ENCODE assay signal across 9 mouse cellular contexts in genomic region chr4:43442456-43443361, GRCm38 (mm10). TPM values are rescaled to one million over a fixed set of nuclear protein-coding genes. Genes with fewer than 3 reads are reported as not detected.
DNase-seq lines count a peak whose midpoint lies in the region; ATAC-seq and TF ChIP-seq lines count a peak whose summit lies in the region.
"Had no signal": no experiment of that assay in that cellular context is flagged by ENCODE, and none has a peak within 500 bp of the region (broad histone marks: within the 10 kb centered on the region; RNA-seq: fewer than 3 reads in every experiment).

No protein-coding gene starts in this region.

- peaks cover 10% of the 10 kb centered on the region for H3K27me3 ChIP-seq in CH12.LX (replicated peaks)
- peaks cover 9% of the 10 kb centered on the region for H3K27me3 ChIP-seq in erythroblast, embryonic 14.5 days (ENCODE audit: control insufficient read depth)
- no peaks in the 10 kb centered on the region for H3K27me3 ChIP-seq in thymus, adult 2 months (ENCODE audit: control insufficient read depth, insufficient read depth, low read length)

- peak overlapping the region; percentile 64 to 70 (median 65) for H3K4me3 ChIP-seq in CH12.LX (replicated peaks in 1 of 3; ENCODE audit: low read depth in 2 of 3, low read length in 2 of 3, poor library complexity in 1 of 3)
- peak overlapping the region; percentile 84 for H3K4me3 ChIP-seq in erythroblast, embryonic 14.5 days (replicated peaks)
- H3K4me3 ChIP-seq in lung, adult 2 months (replicated peaks; ENCODE audit: extremely low read depth, low read depth, low read length) = peak overlapping the region; percentile 83
- peak overlapping the region; percentile 57 for H3K4me3 ChIP-seq in thymus, adult 2 months (ENCODE audit: control insufficient read depth, insufficient read depth, low read length)

- WGBS in large intestine, adult 2 months = under 1% methylated on average over 83 of the region's 88 CpGs
- 1% methylated on average over 86 of the region's 88 CpGs for WGBS in lung, adult 2 months
- WGBS in thymus, adult 2 months = 2% methylated on average over 81 of the region's 88 CpGs

- peak overlapping the region; percentile 88 for H3K4me2 ChIP-seq in CH12.LX (ENCODE audit: insufficient read depth, low read depth, poor library complexity, severe bottlenecking)

- H3K27ac ChIP-seq in CH12.LX (ENCODE audit: insufficient read depth, low read depth) = peak overlapping the region; percentile 21; the same call in 1 of the 2 replicates
- peak overlapping the region; percentile 68 for H3K27ac ChIP-seq in thymus, adult 2 months (ENCODE audit: control insufficient read depth, insufficient read depth, low read length)

- TF ChIP-seq CTCF in CH12.LX (conservative IDR thresholded peaks at IDR 0.05 in 1 of 2, IDR thresholded peaks at IDR 0.05 in 1 of 2; ENCODE audit: low read depth in 2 of 2, low read length in 2 of 2) = no peak
- no peak for TF ChIP-seq CTCF in brain, embryonic 14.5 days (IDR thresholded peaks at IDR 0.05; ENCODE audit: borderline replicate concordance, extremely low read depth, insufficient read depth, insufficient read length)
- no peak for TF ChIP-seq CTCF in lung, adult 2 months (IDR thresholded peaks at IDR 0.05; ENCODE audit: insufficient read depth, low read length)
- TF ChIP-seq CTCF in thymus, adult 2 months (IDR thresholded peaks at IDR 0.05; ENCODE audit: borderline replicate concordance, control insufficient read depth, extremely low read depth, insufficient read depth, low read length, poor library complexity) = no peak

- dilution Hi-C loops in CH12.LX (cut with MboI; ENCODE audit: extremely low pct_ligation_motif_present, extremely low pct_unique_long_range_greater_than_20kb, low sequenced_read_pairs) = no loop called here

- no peak for DNase-seq in CH12.LX (ENCODE audit: extremely low read depth)
- peak; percentile 87 for DNase-seq in brain, embryonic 14.5 days (ENCODE audit: low read depth)
- DNase-seq in heart, postnatal 10 days = peak; percentile 77
- peak; percentile 37 for DNase-seq in large intestine, adult 2 months (ENCODE audit: low read depth, low spot score)
- DNase-seq in lung, adult 2 months = peak; percentile 70
- DNase-seq in thymus, adult 2 months = peak; percentile 69

- peak; percentile 2; the same call in 1 of the 2 replicates for ATAC-seq in neutrophil, adult 5-6 weeks (ENCODE audit: extremely low read depth, insufficient number of reproducible peaks, low FRiP score, poor library complexity, severe bottlenecking)

- no peaks in the 10 kb centered on the region for H3K9me3 ChIP-seq in CH12.LX (replicated peaks; ENCODE audit: low read length)
- no peaks in the 10 kb centered on the region for H3K9me3 ChIP-seq in erythroblast, embryonic 14.5 days (ENCODE audit: control insufficient read depth, low read length)

- no peak for TF ChIP-seq EP300 in CH12.LX (IDR thresholded peaks at IDR 0.05; ENCODE audit: low read length)

- H3K9ac ChIP-seq in CH12.LX (ENCODE audit: insufficient read depth, low read depth) = peak overlapping the region; percentile 83

- H3K36me3 ChIP-seq in CH12.LX (replicated peaks in 1 of 2; ENCODE audit: control insufficient read depth in 1 of 2, insufficient read depth in 1 of 2, low read length in 1 of 2) = peaks cover 10 to 33% of the 10 kb centered on the region in 2 experiments
- peaks cover 18% of the 10 kb centered on the region for H3K36me3 ChIP-seq in erythroblast, embryonic 14.5 days (ENCODE audit: control insufficient read depth)
- no peaks in the 10 kb centered on the region for H3K36me3 ChIP-seq in thymus, adult 2 months (ENCODE audit: control insufficient read depth, insufficient read depth, low read length)

- peak; percentile 27; the same call in 1 of the 2 replicates for TF ChIP-seq POLR2A in CH12.LX (IDR thresholded peaks at IDR 0.05; ENCODE audit: low read depth, low read length)
- TF ChIP-seq POLR2A in brain, embryonic 14.5 days (IDR thresholded peaks at IDR 0.05; ENCODE audit: borderline replicate concordance, extremely low read depth, insufficient read depth, insufficient read length, poor library complexity, severe bottlenecking) = peak; percentile 44; the same call in 1 of the 2 replicates
- TF ChIP-seq POLR2A in lung, adult 2 months (IDR thresholded peaks at IDR 0.05; ENCODE audit: borderline replicate concordance, extremely low read depth, low read depth, low read length) = peak; percentile 25; the same call in 1 of the 2 replicates
- TF ChIP-seq POLR2A in thymus, adult 2 months (IDR thresholded peaks at IDR 0.05; ENCODE audit: control insufficient read depth, extremely low read depth, insufficient read depth, low read length, poor library complexity) = peak; percentile 39; the same call in 1 of the 2 replicates

- in situ Hi-C loops in CH12.LX (cut with MboI; ENCODE audit: low pct_ligation_motif_present, low pct_unique_long_range_greater_than_20kb, low sequenced_read_pairs) = loop anchor here (5.0 kb wide), 1 partner anchor 40 kb away; the partner anchor contains the start of gene Sit1

- intact Hi-C loops in heart, postnatal 10 days (cut with DNase I) = loop anchor here (1.0 to 5.0 kb wide), 3 partner anchors 37 to 225 kb away; partner anchors contain the start of genes Creb3, Fam221b, Tln1 and Tmem8b

- H3K4me1 ChIP-seq in CH12.LX (ENCODE audit: control insufficient read depth in 1 of 2, insufficient read depth in 2 of 2) = peaks cover 4 to 10% of the 10 kb centered on the region in 2 experiments; a peak in 3 of 4 replicates
- peaks cover 20% of the 10 kb centered on the region for H3K4me1 ChIP-seq in erythroblast, embryonic 14.5 days (ENCODE audit: control insufficient read depth)
- H3K4me1 ChIP-seq in lung, adult 2 months (ENCODE audit: control insufficient read depth, insufficient read depth, low read length) = no peaks in the 10 kb centered on the region; the same call in 1 of the 2 replicates
- peaks cover 7% of the 10 kb centered on the region; the same call in 1 of the 2 replicates for H3K4me1 ChIP-seq in thymus, adult 2 months (replicated peaks; ENCODE audit: control insufficient read depth, insufficient read depth, low read length)

- no peak for TF ChIP-seq RAD21 in CH12.LX (IDR thresholded peaks at IDR 0.05; ENCODE audit: low read depth, low read length)

- H3K79me2 ChIP-seq in CH12.LX (replicated peaks; ENCODE audit: control insufficient read depth, extremely low read depth, insufficient read depth, poor library complexity, severe bottlenecking) = no peaks in the 10 kb centered on the region

TF ChIP-seq in CH12.LX, 34 proteins besides CTCF, POLR2A, EP300 and RAD21 (continues in another document):
- peak; percentile 34; the same call in 1 of the 2 replicates for TF ChIP-seq BHLHE40 (IDR thresholded peaks at IDR 0.05; ENCODE audit: low read depth, low read length)
- TF ChIP-seq MAFK (IDR thresholded peaks at IDR 0.05; ENCODE audit: insufficient replicate concordance, low read length) = no peak

RNA-seq across cellular contexts. Expression of gene Tesk1, which starts 1.0 kb away (rescaled TPM):
- 4.5 and 5.2 TPM in 2 replicates for total RNA-seq in CH12.LX (2012; rRNA removed)
- 1.7 and 1.9 TPM in 2 replicates for total RNA-seq in CH12.LX (2014; rRNA removed)
- 6.0 and 7.3 TPM in 2 replicates for polyA plus RNA-seq in CH12.LX (2012; ENCODE audit: insufficient read length, low read depth)
- polyA plus RNA-seq in brain, embryonic 14.5 days (2012; rRNA removed) = 89.1 and 109 TPM in 2 replicates
- polyA plus RNA-seq in erythroblast, embryonic 14.5 days (2012) = 1.6 and 1.9 TPM in 2 replicates
- 10 to 100 TPM; 42.3 to 42.6 TPM for total RNA-seq in heart, postnatal 10 days (2021)
- 49.2 and 55.0 TPM in 2 replicates for polyA plus RNA-seq in large intestine, adult 2 months (2012; rRNA removed)
- polyA plus RNA-seq in lung, adult 2 months (2012; rRNA removed) = 83.6 and 83.9 TPM in 2 replicates
- 32.1 and 33.5 TPM in 2 replicates for total RNA-seq in neutrophil, adult 5-6 weeks (2017)
- 66.6 and 67.5 TPM in 2 replicates for polyA plus RNA-seq in thymus, adult 2 months (2012; rRNA removed)

RNA-seq across cellular contexts. Expression of gene Cd72, which starts 11.7 kb away (rescaled TPM):
- total RNA-seq in CH12.LX (2012; rRNA removed) (24.0 and 30.3 TPM in 2 replicates), CH12.LX (2014; rRNA removed) (47.6 and 61.4 TPM in 2 replicates)
- polyA plus RNA-seq in CH12.LX (2012; ENCODE audit: insufficient read length, low read depth) = 55.9 and 86.4 TPM in 2 replicates
- 0.14 TPM in 1 of 2 replicates, not detected in the other for polyA plus RNA-seq in brain, embryonic 14.5 days (2012; rRNA removed)
- polyA plus RNA-seq in erythroblast, embryonic 14.5 days (2012) = 0.09 TPM in 1 of 2 replicates, not detected in the other
- under 1 TPM; 0.45 to 0.60 TPM for total RNA-seq in heart, postnatal 10 days (2021)
- 14.6 and 14.9 TPM in 2 replicates for polyA plus RNA-seq in large intestine, adult 2 months (2012; rRNA removed)
- 3.4 and 6.2 TPM in 2 replicates for polyA plus RNA-seq in lung, adult 2 months (2012; rRNA removed)
- 293 and 313 TPM in 2 replicates for total RNA-seq in neutrophil, adult 5-6 weeks (2017)
- polyA plus RNA-seq in thymus, adult 2 months (2012; rRNA removed) = 9.8 and 10.8 TPM in 2 replicates

RNA-seq across cellular contexts. Expression of gene Fam166b, which starts 13.8 kb away (rescaled TPM):
- not detected in 2 replicates for total RNA-seq in CH12.LX (2012; rRNA removed)
- total RNA-seq in CH12.LX (2014; rRNA removed) = not detected in 2 replicates
- polyA plus RNA-seq in CH12.LX (2012; ENCODE audit: insufficient read length, low read depth) = not detected in 2 replicates
- 1.1 and 1.7 TPM in 2 replicates for polyA plus RNA-seq in brain, embryonic 14.5 days (2012; rRNA removed)
- polyA plus RNA-seq in erythroblast, embryonic 14.5 days (2012) = 0.05 and 0.10 TPM in 2 replicates
- total RNA-seq in heart, postnatal 10 days (2021) = under 1 TPM in 1 of 2 experiments, not detected in 1; 0.62 TPM
- polyA plus RNA-seq in large intestine, adult 2 months (2012; rRNA removed) = 0.08 and 0.14 TPM in 2 replicates
- polyA plus RNA-seq in lung, adult 2 months (2012; rRNA removed) = 14.4 and 15.8 TPM in 2 replicates
- total RNA-seq in neutrophil, adult 5-6 weeks (2017) = not detected in 2 replicates
- 0.22 and 0.42 TPM in 2 replicates for polyA plus RNA-seq in thymus, adult 2 months (2012; rRNA removed)

RNA-seq across cellular contexts. Expression of gene Sit1, which starts 40.8 kb away (rescaled TPM):
- total RNA-seq in CH12.LX (2012; rRNA removed) (2.8 and 3.8 TPM in 2 replicates), CH12.LX (2014; rRNA removed) (10.5 and 10.8 TPM in 2 replicates)
- 10.1 and 12.5 TPM in 2 replicates for polyA plus RNA-seq in CH12.LX (2012; ENCODE audit: insufficient read length, low read depth)
- not detected in 2 replicates for polyA plus RNA-seq in brain, embryonic 14.5 days (2012; rRNA removed)
- not detected in 2 replicates for polyA plus RNA-seq in erythroblast, embryonic 14.5 days (2012)
- total RNA-seq in heart, postnatal 10 days (2021) = under 1 TPM in 1 of 2 experiments, not detected in 1; 0.38 TPM
- polyA plus RNA-seq in large intestine, adult 2 months (2012; rRNA removed) = 1.7 and 1.8 TPM in 2 replicates
- 0.85 and 1.2 TPM in 2 replicates for polyA plus RNA-seq in lung, adult 2 months (2012; rRNA removed)
- total RNA-seq in neutrophil, adult 5-6 weeks (2017) = 5.9 and 7.4 TPM in 2 replicates
- polyA plus RNA-seq in thymus, adult 2 months (2012; rRNA removed) = 187 and 239 TPM in 2 replicates
- total RNA-seq: layer of hippocampus, adult 8-10 months had no signal

RNA-seq across cellular contexts. Expression of gene Ccdc107, which starts 50.0 kb away (rescaled TPM):
- total RNA-seq in CH12.LX (2012; rRNA removed) = 57.9 and 63.1 TPM in 2 replicates
- total RNA-seq in CH12.LX (2014; rRNA removed) = 23.0 and 33.4 TPM in 2 replicates
- 30.5 and 32.6 TPM in 2 replicates for polyA plus RNA-seq in CH12.LX (2012; ENCODE audit: insufficient read length, low read depth)
- polyA plus RNA-seq in brain, embryonic 14.5 days (2012; rRNA removed) = 100.0 and 137 TPM in 2 replicates
- polyA plus RNA-seq in erythroblast, embryonic 14.5 days (2012) = 10.5 and 12.4 TPM in 2 replicates
- 10 to 100 TPM; 26.1 to 27.3 TPM for total RNA-seq in heart, postnatal 10 days (2021)
- polyA plus RNA-seq in large intestine, adult 2 months (2012; rRNA removed) = 187 and 232 TPM in 2 replicates
- 191 and 235 TPM in 2 replicates for polyA plus RNA-seq in lung, adult 2 months (2012; rRNA removed)
- 26.3 and 26.9 TPM in 2 replicates for total RNA-seq in neutrophil, adult 5-6 weeks (2017)
- 330 and 367 TPM in 2 replicates for polyA plus RNA-seq in thymus, adult 2 months (2012; rRNA removed)
